Mouse (Mus musculus) kidney, adult 2 months (tissue): ENCODE data around the gene Ipo8. TPM values are rescaled to one million over a fixed set of nuclear protein-coding genes. Genes with fewer than 3 reads are reported as not detected.

Experiments used
- DNase-seq: peaks from one replicate; pipeline ENCODE4 v3.0.0; 2021
- H3K27ac ChIP-seq: fragments of 200-500 bp; 2 replicates; pipeline ENCODE4 v1.5.1; 2012; ENCODE audit warnings: low read depth, low read length, control low read depth, inconsistent platforms; ENCODE audit not compliant: insufficient read depth
- H3K27me3 ChIP-seq: fragments of 200-500 bp; replicated peaks from 2 replicates; pipeline ENCODE4 v1.6.1; 2012; ENCODE audit warnings: mild to moderate bottlenecking, moderate library complexity, low read length, inconsistent platforms; ENCODE audit not compliant: control insufficient read depth, insufficient read depth
- H3K36me3 ChIP-seq: fragments of 200-500 bp; 2 replicates; pipeline ENCODE4 v1.6.1; 2012; ENCODE audit warnings: mild to moderate bottlenecking, moderate library complexity, low read length, inconsistent platforms; ENCODE audit not compliant: control insufficient read depth, insufficient read depth
- H3K4me1 ChIP-seq: fragments of 200-500 bp; 2 replicates; pipeline ENCODE4 v1.6.1; 2011; ENCODE audit warnings: low read length; ENCODE audit not compliant: control insufficient read depth, insufficient read depth
- H3K4me3 ChIP-seq: fragments of 200-500 bp; 2 replicates; pipeline ENCODE4 v1.5.1; 2011; ENCODE audit warnings: mild to moderate bottlenecking, low read depth, low read length, control low read depth; ENCODE audit not compliant: insufficient read depth
- CTCF ChIP-seq: fragments of 200-500 bp; conservative IDR thresholded peaks from 2 replicates; pipeline ENCODE4 v1.5.1; 2011; ENCODE audit warnings: low read depth, mild to moderate bottlenecking, control low read depth, low read length, moderate library complexity, mixed read lengths; ENCODE audit not compliant: insufficient read depth, insufficient read length
- POLR2A ChIP-seq: fragments of 200-500 bp; IDR thresholded peaks from one replicate; pipeline ENCODE4 v1.6.1; 2011; ENCODE audit warnings: low read depth, low read length, control low read depth
- WGBS: fragments of 180-500 bp; shearing (Covaris S2); methylation state at CpG from one replicate; pipeline ENCODE4 v1.1.7; 2018; 5-methylcytosine and 5-hydroxymethylcytosine counted together
- polyA plus RNA-seq: library from polyadenylated mRNA; depleted of rRNA; stranded (reverse); fragments of >200 nt; gene quantifications from 2 replicates; pipeline ENCODE4 v1.2.3, GENCODE M21; 2012; rRNA removed

Ipo8 gene
- polyA plus RNA-seq, 1 experiment: 16.6 TPM

GRCm38 (mm10) chr6:148732920-148733319, 98.3 kb downstream of the Ipo8 start:
- WGBS: 81% methylated on average over 1 of the region's 1 CpGs
- Histone ChIP-seq H3K36me3 (no peaks in the 10 kb centered on the region), H3K27me3 (no peaks in the 10 kb centered on the region), H3K4me3 (no peak overlapping the region), H3K4me1 (no peaks in the 10 kb centered on the region), H3K27ac (no peak overlapping the region)
- TF ChIP-seq POLR2A (no peak), CTCF (no peak)
- DNase-seq: no peak

- no peaks in the 10 kb centered on the region for H3K4me1 ChIP-seq
- WGBS: 40% methylated on average over 3 of the region's 3 CpGs
- no peak for TF ChIP-seq CTCF
- no peak for TF ChIP-seq POLR2A
- H3K36me3 ChIP-seq: no peaks in the 10 kb centered on the region
- H3K27ac ChIP-seq: no peak overlapping the region
- no peak overlapping the region for H3K4me3 ChIP-seq
- no peak for DNase-seq
- no peaks in the 10 kb centered on the region for H3K27me3 ChIP-seq
Observed at GRCm38 (mm10) chr6:148728571-148728970, 102.7 kb downstream of the Ipo8 start.

GRCm38 (mm10) chr6:148727871-148728524, 103.3 kb downstream of the Ipo8 start:
- Histone ChIP-seq H3K4me1 (no peaks in the 10 kb centered on the region), H3K27me3 (no peaks in the 10 kb centered on the region), H3K4me3 (no peak overlapping the region), H3K36me3 (no peaks in the 10 kb centered on the region), H3K27ac (no peak overlapping the region)
- no peak for DNase-seq
- TF ChIP-seq CTCF (no peak), POLR2A (no peak)
- 31% methylated on average over 6 of the region's 6 CpGs for WGBS

GRCm38 (mm10) chr6:148724453-148724852, 106.8 kb downstream of the Ipo8 start:
- no peak overlapping the region for H3K27ac ChIP-seq
- 46% methylated on average over 3 of the region's 3 CpGs for WGBS
- no peak overlapping the region for H3K4me3 ChIP-seq
- H3K4me1 ChIP-seq: no peaks in the 10 kb centered on the region
- no peaks in the 10 kb centered on the region for H3K27me3 ChIP-seq
- DNase-seq: no peak
- TF ChIP-seq POLR2A: no peak
- no peak for TF ChIP-seq CTCF
- no peaks in the 10 kb centered on the region for H3K36me3 ChIP-seq

Other genes with a start within 250 kb of the Ipo8 start
- gene Caprin2, start 64.8 kb upstream of the Ipo8 start, polyA plus RNA-seq: 6.7 and 7.5 TPM in 2 replicates
- gene Sinhcaf, start 115.0 kb upstream of the Ipo8 start, polyA plus RNA-seq: 2.4 and 4.4 TPM in 2 replicates